Mouse (Mus musculus) right cerebral cortex, postnatal 10 days (tissue): ENCODE data around the gene Cdh18.
"Not testable (repeated sequence)": the region's sequence is repeated elsewhere in the genome, so short reads cannot be mapped to it uniquely, and the experiment has no call there.

Source experiments
- DNase-seq, 2 experiments: peaks; one replicate each; pipeline ENCODE4 v3.0.0; 2021; ENCODE audit warnings: low spot score in 2 of 2

The Cdh18 gene

GRCm38 (mm10) chr15:22548711-22549271 is at the start of gene Cdh18:
Gene Cdh18, plus strand, starts transcription at chr15:22549022.
- DNase-seq: no peak

DNA sequence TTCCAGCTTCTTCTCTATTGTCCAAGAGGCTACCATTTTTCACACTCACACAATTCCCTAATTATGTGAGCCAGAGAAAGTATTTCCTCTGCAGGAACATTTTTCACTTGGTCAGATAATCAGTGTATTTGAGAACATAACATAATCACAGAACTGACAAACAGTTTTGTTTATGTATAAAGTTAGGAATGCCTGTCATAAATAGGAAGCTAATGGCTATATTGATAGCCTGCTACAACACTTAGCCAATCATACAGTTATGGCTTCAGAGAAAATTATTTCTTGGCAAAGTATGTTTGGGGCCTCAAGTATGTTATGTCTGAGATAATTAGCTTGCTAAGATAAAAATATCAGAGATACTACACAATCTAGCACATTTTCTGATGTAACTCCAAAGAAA is 37.6 kb upstream of the Cdh18 start:
- no peak for DNase-seq

DNA sequence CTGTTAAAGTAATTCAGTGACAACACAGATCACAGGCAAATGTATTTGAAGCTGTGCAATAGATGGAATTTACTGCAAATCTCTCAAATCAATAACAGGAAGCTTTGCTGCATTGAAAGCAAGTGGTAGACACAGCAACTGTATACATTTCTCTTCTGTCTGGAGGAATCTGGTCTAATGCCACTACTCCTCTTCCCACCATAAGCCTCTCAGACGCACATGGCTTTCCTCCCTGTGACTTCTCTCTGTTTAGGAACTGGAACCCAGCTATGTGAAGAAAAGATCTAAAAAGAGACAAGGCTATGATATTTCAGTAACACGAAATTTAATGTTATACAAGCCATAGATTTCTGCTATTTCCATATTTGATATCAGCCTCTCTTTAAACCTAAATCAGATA is 13.0 kb upstream of the Cdh18 start:
- peak in 1 of 2 experiments; percentile 30 for DNase-seq

DNA sequence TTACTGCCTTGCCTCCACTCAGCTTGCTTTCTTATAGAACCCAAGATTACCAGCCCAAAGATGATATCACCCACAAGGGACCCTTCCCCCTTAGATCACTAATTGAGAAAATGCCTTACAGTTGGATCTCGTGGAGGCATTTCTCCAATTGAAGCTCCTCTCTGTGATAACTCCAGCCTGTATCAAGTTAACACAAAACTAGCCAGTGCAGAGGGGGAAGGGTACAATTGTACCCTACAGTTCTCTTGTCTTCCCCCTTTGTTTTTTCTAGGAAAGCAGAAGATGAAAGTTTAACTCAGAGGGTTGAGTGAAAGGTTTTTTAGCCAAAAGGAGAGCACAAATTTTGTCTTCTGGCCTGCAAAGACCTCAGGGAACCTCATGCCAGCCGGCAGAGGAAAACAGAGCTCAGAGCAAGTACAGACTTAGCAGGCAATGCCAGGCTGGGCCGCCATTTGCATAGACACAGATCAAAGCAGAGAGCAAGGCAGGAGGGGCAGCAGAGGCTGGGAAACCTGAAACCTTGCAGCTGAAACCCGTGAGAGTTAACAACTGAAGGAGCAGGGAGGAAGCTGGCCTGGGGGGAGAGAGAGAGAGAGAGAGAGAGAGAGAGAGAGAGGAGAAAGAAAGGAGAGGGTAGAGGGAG is 29.3 kb downstream of the Cdh18 start:
- no peak for DNase-seq

GRCm38 (mm10) chr15:22578617-22578990 is 29.8 kb downstream of the Cdh18 start:
- no peak for DNase-seq

GRCm38 (mm10) chr15:22584667-22585066 is 35.8 kb downstream of the Cdh18 start:
- no peak for DNase-seq

- no peak for DNase-seq
These were observed 167.6 kb downstream of the Cdh18 start for GRCm38 (mm10) chr15:22716376-22716775.

DNA sequence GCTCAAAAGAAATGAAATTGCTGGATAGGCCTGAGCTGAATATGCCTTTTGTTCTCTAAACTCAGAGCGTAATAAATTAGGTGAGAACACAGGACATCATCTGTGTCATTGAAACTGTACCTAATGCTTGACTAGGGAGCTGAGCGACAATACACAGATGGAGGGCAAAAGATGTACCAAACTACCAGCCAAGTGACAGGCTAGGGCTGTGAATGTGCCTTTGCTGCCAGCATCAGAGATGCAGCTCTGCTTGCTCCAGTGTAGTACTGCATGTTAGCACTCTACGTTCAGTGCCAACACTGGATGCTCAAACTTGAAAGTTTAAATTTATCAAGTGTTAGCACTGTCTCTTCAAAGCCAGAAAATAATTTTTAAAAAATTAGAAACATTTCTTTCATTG is 168.9 kb downstream of the Cdh18 start:
- DNase-seq: no peak

- DNase-seq: no peak
These were observed 177.8 kb downstream of the Cdh18 start for GRCm38 (mm10) chr15:22726574-22726973.

DNA sequence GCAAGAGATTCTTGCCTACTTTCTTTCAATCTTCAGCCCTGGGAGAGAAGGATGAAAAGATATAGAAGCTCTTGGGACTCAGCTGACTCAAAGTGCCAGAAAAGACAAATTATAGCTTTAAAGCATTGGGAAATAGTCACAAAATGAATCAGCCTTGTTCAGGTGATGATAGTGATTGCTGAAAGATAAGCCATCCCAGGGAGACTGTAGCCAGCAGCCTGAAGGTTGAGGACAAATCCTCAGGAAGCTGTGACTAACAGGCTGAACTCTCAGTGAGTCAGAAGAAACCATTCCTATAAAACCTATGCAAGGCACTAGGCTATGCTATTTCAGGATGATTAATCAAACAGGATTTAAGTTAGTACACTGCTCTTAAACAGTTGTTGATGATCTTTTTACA is 184.2 kb downstream of the Cdh18 start:
- DNase-seq: no peak

DNA sequence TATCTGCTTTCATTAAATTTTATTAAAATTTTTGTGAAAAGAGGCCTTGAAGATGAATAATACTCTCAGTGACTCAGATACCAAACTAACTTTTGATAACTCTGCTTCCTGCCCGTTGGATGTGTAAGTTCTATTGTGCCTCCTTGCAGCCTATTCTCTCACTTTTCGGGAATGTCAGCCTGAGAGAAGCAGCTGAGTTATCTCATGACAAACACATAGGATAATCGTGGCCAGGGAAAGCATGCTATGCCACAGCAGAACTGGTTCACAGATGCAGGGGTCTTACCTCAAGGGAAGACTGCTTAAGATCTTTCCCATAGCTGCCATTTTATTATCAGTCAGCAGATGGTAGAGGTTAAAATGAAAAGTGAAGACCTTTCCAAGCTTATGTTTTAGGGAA is 187.3 kb downstream of the Cdh18 start:
- no peak for DNase-seq

GRCm38 (mm10) chr15:22761257-22761656 is 212.4 kb downstream of the Cdh18 start:
- DNase-seq: not testable (repeated sequence)

GRCm38 (mm10) chr15:22766591-22766990 is 217.8 kb downstream of the Cdh18 start:
- not testable (repeated sequence) for DNase-seq

- DNase-seq: no peak
These were observed 227.5 kb downstream of the Cdh18 start for GRCm38 (mm10) chr15:22776346-22776745.

DNA sequence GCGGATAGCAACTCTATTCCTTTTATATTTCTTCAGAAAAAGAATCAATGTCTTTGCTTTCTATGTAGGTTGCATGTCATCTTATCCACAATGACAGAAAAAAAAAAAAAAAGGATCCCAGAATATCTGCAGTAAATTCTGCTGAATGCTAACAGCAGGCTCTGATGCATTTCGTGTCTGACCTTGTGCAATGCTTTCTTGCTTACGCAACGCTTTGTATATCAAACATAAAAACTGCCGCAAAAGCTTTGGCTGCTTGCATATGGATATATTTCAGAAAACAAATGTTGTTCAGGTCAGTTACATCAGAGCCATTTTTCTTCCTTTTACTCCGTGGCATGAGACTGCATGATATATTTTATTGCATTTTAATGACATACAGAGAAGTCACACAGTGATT is 240.9 kb downstream of the Cdh18 start:
- DNase-seq: no peak

- no peak for DNase-seq
These were observed 243.0 kb downstream of the Cdh18 start for GRCm38 (mm10) chr15:22791791-22792190.

DNA sequence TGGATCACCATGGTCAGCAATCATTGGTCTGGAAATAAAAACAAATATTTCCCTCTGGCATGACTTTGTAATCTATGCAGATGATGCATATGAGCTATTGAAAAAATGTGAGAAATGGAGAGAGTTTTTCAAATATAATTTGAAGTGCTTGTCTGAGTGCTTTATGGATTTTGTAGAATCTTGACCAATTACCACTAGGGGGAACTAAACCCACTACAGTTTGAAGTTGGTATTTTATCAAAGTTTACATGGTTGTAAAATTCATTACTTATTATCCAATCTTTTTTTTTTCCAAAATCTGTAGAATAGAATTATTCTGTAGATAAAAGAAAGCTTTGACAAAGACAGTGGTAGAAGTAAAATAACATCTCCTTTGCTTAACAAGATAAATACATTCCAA is 284.3 kb downstream of the Cdh18 start:
- DNase-seq: no peak

GRCm38 (mm10) chr15:22837173-22837572 is 288.4 kb downstream of the Cdh18 start:
- no peak for DNase-seq

DNA sequence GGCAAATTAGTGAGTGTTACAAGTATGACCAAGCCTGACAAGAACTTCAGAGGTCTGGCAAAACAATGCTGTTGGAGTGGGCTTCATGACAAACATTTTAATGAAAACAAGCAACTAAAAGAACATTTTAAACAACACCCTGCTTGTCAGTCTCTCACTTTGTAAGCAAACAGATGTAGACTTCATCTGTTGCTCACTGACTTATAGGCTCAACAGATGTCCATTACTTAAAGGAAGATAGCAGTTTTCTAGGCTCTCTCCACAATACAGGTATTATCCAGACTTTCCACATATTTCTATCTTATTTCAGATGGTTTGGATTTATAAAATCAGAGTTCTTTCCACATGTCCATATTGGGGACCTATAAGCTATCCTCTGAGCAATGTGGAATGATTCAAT is 308.9 kb downstream of the Cdh18 start:
- DNase-seq: no peak

DNA sequence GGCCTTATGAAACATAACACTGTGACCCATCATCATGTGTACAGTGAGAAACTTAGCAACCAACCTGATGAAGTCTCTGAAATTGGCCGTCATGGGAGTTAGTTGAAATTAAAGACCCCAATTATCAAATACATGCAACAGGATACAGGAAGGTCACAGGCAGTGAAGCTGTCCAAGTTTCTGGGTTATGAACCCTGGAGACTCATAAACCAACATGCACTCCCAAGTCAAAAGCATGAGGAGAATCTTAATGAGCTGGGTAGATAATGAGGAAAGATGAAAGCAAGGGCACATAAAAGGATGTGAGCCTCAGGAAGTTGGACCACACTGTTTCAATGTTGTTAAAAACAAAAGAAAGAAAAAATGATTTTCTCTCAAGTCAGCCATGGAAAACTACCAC is 321.9 kb downstream of the Cdh18 start:
- no peak for DNase-seq

DNA sequence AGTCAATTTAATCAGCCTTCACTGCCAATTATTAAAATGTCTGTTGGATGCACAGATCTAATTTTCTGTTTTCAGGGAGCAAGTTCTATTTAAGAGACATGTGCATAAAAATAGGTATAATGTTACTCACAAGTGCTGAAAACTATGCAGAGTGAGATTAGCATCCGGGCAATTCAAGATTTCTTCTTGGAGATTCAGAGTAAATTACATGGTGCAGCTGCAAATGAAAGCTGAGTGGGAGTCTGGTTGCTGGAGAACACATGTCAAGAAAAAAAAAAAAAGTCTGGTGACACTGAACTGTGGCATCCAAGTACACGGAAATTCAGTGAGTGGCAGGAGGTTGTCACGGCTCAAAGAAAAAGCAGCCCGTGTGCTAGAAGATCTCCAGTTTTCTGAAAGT is 348.9 kb downstream of the Cdh18 start:
- no peak for DNase-seq

GRCm38 (mm10) chr15:22898208-22898607 is 349.4 kb downstream of the Cdh18 start:
- DNase-seq: no peak

DNA sequence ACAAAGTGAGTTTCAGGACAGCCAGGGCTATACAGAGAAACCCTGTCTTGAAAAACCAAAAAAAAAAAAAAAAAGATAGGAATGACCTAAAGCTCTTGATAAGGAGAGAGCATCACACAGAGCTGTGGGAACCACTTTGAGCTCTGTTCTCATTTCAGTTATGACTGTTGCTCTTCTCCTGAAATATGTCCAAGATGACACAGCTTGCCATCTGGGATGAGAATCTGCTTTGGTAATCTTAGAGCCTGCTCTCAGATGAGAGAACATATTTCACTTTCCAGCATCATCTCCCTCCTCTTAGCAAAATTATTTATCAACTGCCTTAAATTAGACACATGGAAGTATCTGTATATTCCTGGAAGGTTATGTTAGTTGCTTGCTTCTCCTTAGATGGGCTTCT is 365.6 kb downstream of the Cdh18 start:
- peak; percentile 55 to 74 for DNase-seq

DNA sequence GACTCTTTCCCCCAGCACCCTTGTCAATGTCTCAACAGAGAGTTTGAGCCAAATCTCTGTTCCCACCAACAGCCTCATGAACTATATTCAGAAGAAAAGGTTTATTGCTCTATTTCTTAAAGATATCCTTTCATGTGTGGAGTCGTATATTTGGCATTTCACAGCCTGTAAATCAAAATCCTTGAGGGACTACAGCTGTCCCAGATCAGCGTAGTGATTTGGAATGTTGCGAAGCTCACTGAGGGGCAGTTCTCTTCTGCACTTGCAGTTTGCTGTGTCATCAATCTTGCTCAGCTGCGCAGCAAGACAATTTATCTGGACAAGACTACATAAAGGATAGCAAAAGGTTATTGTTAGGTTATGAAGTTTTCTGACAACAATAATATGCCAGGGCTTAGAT is 385.5 kb downstream of the Cdh18 start:
- DNase-seq: no peak
